Mouse (Mus musculus) liver, postnatal 0 days (tissue): Measurements from ENCODE around the gene Gtf2b.

Experiments used
- CTCF ChIP-seq: sonication (generic); IDR thresholded peaks from 2 replicates; pipeline ENCODE4 v1.5.1; 2016; ENCODE audit warnings: antibody characterized with exemption, low read depth
- EP300 ChIP-seq: IDR thresholded peaks from 2 replicates; pipeline ENCODE4 v1.6.1; 2016; ENCODE audit warnings: antibody characterized with exemption, low read depth, mild to moderate bottlenecking

- no peak for TF ChIP-seq CTCF
- no peak for TF ChIP-seq EP300
These were observed 6.3 kb upstream of the Gtf2b start for GRCm38 (mm10) chr3:142758593-142758992.
